Mouse (Mus musculus): ENCODE results near the gene Nicn1. TPM values are rescaled to one million over a fixed set of nuclear protein-coding genes. Genes with fewer than 3 reads are reported as not detected.
A peak's percentile ranks its signal among the peaks of the same experiment; 100 is the strongest.
"Not testable (repeated sequence)": the region's sequence is repeated elsewhere in the genome, so short reads cannot be mapped to it uniquely, and the experiment has no call there.

Gene Nicn1
- polyA plus RNA-seq, 1 experiment from 2014 or later = 38.9 TPM

GRCm38 (mm10) chr9:108307021-108307807, 17.0 kb downstream of the Nicn1 start:
- Histone ChIP-seq H3K36me3 (ENCODE audit: control insufficient read depth, insufficient read depth, low read length) (peaks cover 16% of the 10 kb centered on the region), H3K9me3 (ENCODE audit: control insufficient read depth, low read length) (no peaks in the 10 kb centered on the region), H3K4me3 (ENCODE audit: low read depth, low read length) (peak overlapping the region; percentile 94), H3K4me2 (ENCODE audit: low read length) (peak overlapping the region; percentile 96), H3K4me1 (replicated peaks; ENCODE audit: control insufficient read depth, insufficient read depth, low read length) (peaks cover 31% of the 10 kb centered on the region), H3K9ac (ENCODE audit: low read length) (peak overlapping the region; percentile 98), H3K27ac (ENCODE audit: low read depth) (peak overlapping the region; percentile 100), H3K27me3 (replicated peaks; ENCODE audit: control insufficient read depth, insufficient read depth, low read length) (no peaks in the 10 kb centered on the region)
- 9% methylated on average over 12 of the region's 12 CpGs for WGBS
- DNase-seq (ENCODE audit: low spot score) (no peak), ATAC-seq (replicated peaks; ENCODE audit: low FRiP score, low TSS enrichment, low read depth) (no peak)

DNA sequence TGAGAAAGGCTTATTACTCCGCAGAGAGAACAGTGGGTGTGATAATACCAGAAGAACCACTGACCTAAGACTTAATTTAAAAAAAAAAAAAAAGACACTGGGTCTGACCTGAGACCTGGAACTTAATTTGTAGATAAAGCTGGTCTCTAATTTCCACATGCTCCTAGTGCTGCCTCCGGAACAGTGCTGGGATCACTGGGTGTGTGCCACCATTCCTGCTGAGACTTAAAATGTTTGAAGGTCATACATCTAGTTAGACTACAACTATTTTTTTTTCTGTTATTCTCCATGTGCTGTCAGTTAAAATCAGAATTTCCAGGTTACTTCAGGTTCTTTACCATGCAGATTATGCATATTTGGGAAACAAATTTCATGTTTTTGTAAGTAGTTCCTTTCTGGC, 17.9 kb downstream of the Nicn1 start:
- H3K36me3 ChIP-seq (ENCODE audit: control insufficient read depth, insufficient read depth, low read length) = peaks cover 8% of the 10 kb centered on the region
- no peak overlapping the region for H3K27ac ChIP-seq (ENCODE audit: low read depth)
- no peak for ATAC-seq (replicated peaks; ENCODE audit: low FRiP score, low TSS enrichment, low read depth)
- WGBS = 61% methylated on average over 2 of the region's 2 CpGs
- H3K4me2 ChIP-seq (ENCODE audit: low read length) = peak overlapping the region; percentile 96
- H3K9me3 ChIP-seq (ENCODE audit: control insufficient read depth, low read length) = no peaks in the 10 kb centered on the region
- H3K4me3 ChIP-seq (ENCODE audit: low read depth, low read length) = peak overlapping the region; percentile 94
- H3K27me3 ChIP-seq (replicated peaks; ENCODE audit: control insufficient read depth, insufficient read depth, low read length) = no peaks in the 10 kb centered on the region
- H3K9ac ChIP-seq (ENCODE audit: low read length) = peak overlapping the region; percentile 98
- peaks cover 28% of the 10 kb centered on the region for H3K4me1 ChIP-seq (replicated peaks; ENCODE audit: control insufficient read depth, insufficient read depth, low read length)
- DNase-seq (ENCODE audit: low spot score) = no peak

DNA sequence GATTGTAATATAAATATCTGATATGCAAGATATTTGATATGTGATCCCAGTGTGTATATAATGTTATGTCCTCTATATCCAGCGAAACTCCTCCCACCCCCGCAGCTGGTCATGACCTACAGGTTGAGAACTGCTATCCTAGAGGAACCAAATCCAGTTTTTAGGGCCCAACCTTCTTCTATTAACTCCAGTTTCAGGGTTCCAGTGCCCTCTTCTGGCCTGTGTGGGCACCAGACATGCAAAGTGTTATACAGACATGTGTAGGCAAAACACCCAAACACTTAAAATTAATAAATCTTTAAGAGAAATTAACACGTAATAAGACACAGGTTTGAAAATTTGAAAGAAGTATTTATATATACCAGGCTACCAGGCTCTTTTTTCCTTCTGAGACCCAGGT, 27.3 kb downstream of the Nicn1 start:
- H3K27me3 ChIP-seq (replicated peaks; ENCODE audit: control insufficient read depth, insufficient read depth, low read length) = no peaks in the 10 kb centered on the region
- no peak overlapping the region for H3K4me3 ChIP-seq (ENCODE audit: low read depth, low read length)
- H3K27ac ChIP-seq (ENCODE audit: low read depth) = no peak overlapping the region
- no peaks in the 10 kb centered on the region for H3K4me1 ChIP-seq (replicated peaks; ENCODE audit: control insufficient read depth, insufficient read depth, low read length)
- no peak for DNase-seq (ENCODE audit: low spot score)
- no peak overlapping the region for H3K4me2 ChIP-seq (ENCODE audit: low read length)
- H3K9ac ChIP-seq (ENCODE audit: low read length) = no peak overlapping the region
- WGBS = 96% methylated on average over 3 of the region's 3 CpGs
- ATAC-seq (replicated peaks; ENCODE audit: low FRiP score, low TSS enrichment, low read depth) = no peak
- peaks cover 52% of the 10 kb centered on the region for H3K36me3 ChIP-seq (ENCODE audit: control insufficient read depth, insufficient read depth, low read length)
- H3K9me3 ChIP-seq (ENCODE audit: control insufficient read depth, low read length) = no peaks in the 10 kb centered on the region

DNA sequence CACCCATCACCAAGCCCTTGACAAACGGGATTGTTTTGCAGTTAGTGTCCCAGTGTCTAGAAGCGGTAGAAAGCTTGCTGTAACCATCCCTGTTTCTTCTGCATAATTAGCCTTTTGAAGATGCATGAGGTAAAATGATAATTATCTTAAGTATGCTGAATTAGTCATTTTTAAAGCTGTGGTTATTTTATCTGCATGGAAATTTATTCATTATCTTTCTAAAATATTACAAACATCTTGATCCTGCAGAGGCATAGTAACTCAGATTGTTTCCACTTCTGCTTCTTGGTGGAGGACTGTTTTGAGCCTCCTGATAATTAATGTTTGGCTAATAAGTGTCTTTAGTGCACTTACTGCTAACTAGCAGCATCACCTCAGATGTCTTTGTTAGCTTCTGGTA, 28.2 kb downstream of the Nicn1 start:
- no peak overlapping the region for H3K4me3 ChIP-seq (ENCODE audit: low read depth, low read length)
- no peak overlapping the region for H3K4me2 ChIP-seq (ENCODE audit: low read length)
- H3K9me3 ChIP-seq (ENCODE audit: control insufficient read depth, low read length) = no peaks in the 10 kb centered on the region
- H3K27me3 ChIP-seq (replicated peaks; ENCODE audit: control insufficient read depth, insufficient read depth, low read length) = no peaks in the 10 kb centered on the region
- WGBS = 81% methylated on average over 2 of the region's 2 CpGs
- no peak for DNase-seq (ENCODE audit: low spot score)
- peaks cover 52% of the 10 kb centered on the region for H3K36me3 ChIP-seq (ENCODE audit: control insufficient read depth, insufficient read depth, low read length)
- H3K27ac ChIP-seq (ENCODE audit: low read depth) = no peak overlapping the region
- no peak overlapping the region for H3K9ac ChIP-seq (ENCODE audit: low read length)
- ATAC-seq (replicated peaks; ENCODE audit: low FRiP score, low TSS enrichment, low read depth) = no peak
- no peaks in the 10 kb centered on the region for H3K4me1 ChIP-seq (replicated peaks; ENCODE audit: control insufficient read depth, insufficient read depth, low read length)

DNA sequence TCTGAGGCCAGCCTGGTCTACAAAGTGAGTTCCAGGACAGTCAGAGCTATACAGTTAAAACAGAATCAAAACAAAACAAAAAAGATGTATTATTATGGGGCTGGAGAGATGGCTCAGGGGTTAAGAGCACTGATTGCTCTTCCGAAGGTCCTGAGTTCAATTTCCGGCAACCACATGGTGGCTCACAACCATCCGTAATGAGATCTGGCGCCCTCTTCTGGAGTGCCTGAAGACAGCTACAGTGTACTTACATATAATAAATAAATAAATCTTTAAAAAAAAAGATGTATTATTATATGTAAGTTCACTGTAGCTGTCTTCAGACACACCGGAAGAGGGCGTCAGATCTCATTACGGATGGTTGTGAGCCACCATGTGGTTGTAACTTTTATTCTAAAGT, 31.8 kb downstream of the Nicn1 start:
- WGBS = 96% methylated on average over 7 of the region's 7 CpGs
- not testable (repeated sequence) for ATAC-seq (replicated peaks; ENCODE audit: low FRiP score, low TSS enrichment, low read depth); H3K27ac ChIP-seq (ENCODE audit: low read depth); H3K4me1 ChIP-seq (replicated peaks; ENCODE audit: control insufficient read depth, insufficient read depth, low read length); H3K9me3 ChIP-seq (ENCODE audit: control insufficient read depth, low read length); H3K9ac ChIP-seq (ENCODE audit: low read length); H3K4me2 ChIP-seq (ENCODE audit: low read length); H3K4me3 ChIP-seq (ENCODE audit: low read depth, low read length); DNase-seq (ENCODE audit: low spot score); H3K27me3 ChIP-seq (replicated peaks; ENCODE audit: control insufficient read depth, insufficient read depth, low read length)
- peaks cover 41% of the 10 kb centered on the region for H3K36me3 ChIP-seq (ENCODE audit: control insufficient read depth, insufficient read depth, low read length)

- Histone ChIP-seq H3K4me2 (ENCODE audit: low read length) (no peak overlapping the region), H3K4me3 (ENCODE audit: low read depth, low read length) (no peak overlapping the region), H3K9me3 (ENCODE audit: control insufficient read depth, low read length) (no peaks in the 10 kb centered on the region), H3K9ac (ENCODE audit: low read length) (no peak overlapping the region), H3K36me3 (ENCODE audit: control insufficient read depth, insufficient read depth, low read length) (peaks cover 48% of the 10 kb centered on the region), H3K4me1 (replicated peaks; ENCODE audit: control insufficient read depth, insufficient read depth, low read length) (no peaks in the 10 kb centered on the region), H3K27me3 (replicated peaks; ENCODE audit: control insufficient read depth, insufficient read depth, low read length) (no peaks in the 10 kb centered on the region), H3K27ac (ENCODE audit: low read depth) (no peak overlapping the region)
- DNase-seq (ENCODE audit: low spot score) (no peak), ATAC-seq (replicated peaks; ENCODE audit: low FRiP score, low TSS enrichment, low read depth) (no peak)
- WGBS = 91% methylated on average over 1 of the region's 1 CpGs
Measured at GRCm38 (mm10) chr9:108324784-108325183, 34.6 kb downstream of the Nicn1 start.

DNA sequence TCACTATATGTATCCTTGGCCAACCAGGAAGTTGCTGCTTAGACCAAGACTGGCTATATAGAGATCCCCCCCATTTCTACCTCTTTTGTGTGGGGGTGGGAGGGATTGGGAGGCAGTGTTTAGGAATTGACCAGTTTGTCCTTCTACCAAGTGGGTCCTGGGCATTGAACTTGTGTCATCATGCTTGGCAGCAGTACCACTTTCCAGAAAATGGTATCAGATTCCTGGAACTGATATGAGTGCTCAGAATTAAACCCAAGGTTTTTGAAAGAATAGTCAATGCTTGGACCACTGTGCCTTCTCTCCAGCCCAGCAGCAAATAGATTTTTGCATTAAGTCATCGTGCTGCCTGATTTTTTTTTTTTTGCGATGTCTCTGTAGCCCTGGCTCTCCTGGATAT, 35.6 kb downstream of the Nicn1 start:
- Histone ChIP-seq H3K4me3 (ENCODE audit: low read depth, low read length) (no peak overlapping the region), H3K4me1 (replicated peaks; ENCODE audit: control insufficient read depth, insufficient read depth, low read length) (no peaks in the 10 kb centered on the region), H3K27ac (ENCODE audit: low read depth) (no peak overlapping the region), H3K27me3 (replicated peaks; ENCODE audit: control insufficient read depth, insufficient read depth, low read length) (no peaks in the 10 kb centered on the region), H3K4me2 (ENCODE audit: low read length) (no peak overlapping the region), H3K9me3 (ENCODE audit: control insufficient read depth, low read length) (no peaks in the 10 kb centered on the region), H3K36me3 (ENCODE audit: control insufficient read depth, insufficient read depth, low read length) (peaks cover 49% of the 10 kb centered on the region), H3K9ac (ENCODE audit: low read length) (no peak overlapping the region)
- WGBS = 93% methylated on average over 2 of the region's 2 CpGs
- ATAC-seq (replicated peaks; ENCODE audit: low FRiP score, low TSS enrichment, low read depth) (no peak), DNase-seq (ENCODE audit: low spot score) (no peak)

- peak overlapping the region; percentile 88 for H3K4me2 ChIP-seq (ENCODE audit: low read length)
- peaks cover 19% of the 10 kb centered on the region; the same call in 1 of the 2 replicates for H3K4me1 ChIP-seq (replicated peaks; ENCODE audit: control insufficient read depth, insufficient read depth, low read length)
- peak overlapping the region; percentile 89; the same call in 1 of the 2 replicates for H3K4me3 ChIP-seq (ENCODE audit: low read depth, low read length)
- H3K27ac ChIP-seq (ENCODE audit: low read depth) = peak overlapping the region; percentile 96
- H3K9me3 ChIP-seq (ENCODE audit: control insufficient read depth, low read length) = no peaks in the 10 kb centered on the region
- WGBS = 70% methylated on average over 10 of the region's 10 CpGs
- no peaks in the 10 kb centered on the region for H3K27me3 ChIP-seq (replicated peaks; ENCODE audit: control insufficient read depth, insufficient read depth, low read length)
- DNase-seq (ENCODE audit: low spot score) (no peak), ATAC-seq (replicated peaks; ENCODE audit: low FRiP score, low TSS enrichment, low read depth) (no peak)
- H3K36me3 ChIP-seq (ENCODE audit: control insufficient read depth, insufficient read depth, low read length) = peaks cover 43% of the 10 kb centered on the region
- H3K9ac ChIP-seq (ENCODE audit: low read length) = no peak overlapping the region; the same call in 1 of the 2 replicates
Measured at GRCm38 (mm10) chr9:108337848-108338550, 47.8 kb downstream of the Nicn1 start.

Measured in intestine, embryonic 14.5 days (tissue).